Mouse (Mus musculus) CD4-positive helper T cell, adult 2 months (primary cell): ENCODE measurements around the gene Gm11168.
"Not testable (repeated sequence)": the region's sequence is repeated elsewhere in the genome, so short reads cannot be mapped to it uniquely, and the experiment has no call there.

Experiments
- DNase-seq: peaks from one replicate; pipeline ENCODE4 v3.0.0-alpha.2; 2012; ENCODE audit warnings: low read depth, missing footprints, low spot score

Gene Gm11168

DNA sequence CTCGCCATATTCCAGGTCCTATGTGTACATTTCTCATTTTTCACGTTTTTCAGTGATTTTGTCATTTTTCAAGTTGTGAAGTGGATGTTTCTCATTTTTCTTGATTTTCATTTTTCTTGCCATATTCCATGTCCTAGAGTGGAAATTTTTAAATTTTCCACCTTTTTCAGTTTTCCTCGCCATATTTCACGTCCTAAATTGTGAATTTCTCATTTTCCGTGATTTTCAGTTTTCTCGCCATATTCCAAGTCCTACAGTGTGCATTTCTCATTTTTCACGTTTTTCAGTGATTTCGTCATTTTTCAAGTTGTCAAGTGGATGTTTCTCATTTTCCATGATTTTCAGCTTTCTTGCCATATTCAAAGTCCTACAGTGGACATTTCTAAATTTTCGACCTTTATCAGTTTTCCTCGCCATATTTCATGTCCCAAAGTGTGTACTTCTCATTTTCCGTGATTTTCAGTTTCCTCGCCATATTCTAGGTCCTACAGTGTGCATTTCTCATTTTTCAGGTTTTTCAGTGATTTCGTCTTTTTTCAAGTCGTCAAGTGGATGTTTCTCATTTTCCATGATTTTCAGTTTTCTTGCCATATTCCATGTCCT is at the start of gene Gm11168:
TSS of gene Gm11168 (plus strand) at position 553 of the 603 bp plus-strand sequence.
- DNase-seq: not testable (repeated sequence)

- peak; percentile 42 for DNase-seq
Observed at GRCm38 (mm10) chr9:3000445-3000972, 2.6 kb upstream of the Gm11168 start, which contains the start of gene Gm10722. TSS of gene Gm10722 (plus strand) at chr9:3000922.

DNA sequence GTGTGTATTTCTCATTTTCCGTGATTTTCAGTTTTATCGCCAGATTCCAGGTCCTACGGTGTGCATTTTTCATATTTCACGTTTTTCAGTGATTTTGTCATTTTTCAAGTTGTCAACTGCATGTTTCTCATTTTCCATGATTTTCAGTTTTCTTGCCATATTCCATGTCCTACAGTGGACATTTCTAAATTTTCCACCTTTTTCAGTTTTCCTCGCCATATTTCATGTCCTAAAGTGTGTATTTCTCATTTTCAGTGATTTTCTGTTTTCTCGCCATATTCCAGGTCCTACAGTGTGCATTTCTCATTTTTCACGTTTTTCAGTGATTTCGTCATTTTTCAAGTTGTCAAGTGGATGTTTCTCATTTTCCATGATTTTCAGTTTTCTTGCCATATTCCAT is 2.1 kb upstream of the Gm11168 start:
- DNase-seq: not testable (repeated sequence)

GRCm38 (mm10) chr9:3001948-3002659 is 1.0 kb upstream of the Gm11168 start:
- DNase-seq: peak; percentile 12

DNA sequence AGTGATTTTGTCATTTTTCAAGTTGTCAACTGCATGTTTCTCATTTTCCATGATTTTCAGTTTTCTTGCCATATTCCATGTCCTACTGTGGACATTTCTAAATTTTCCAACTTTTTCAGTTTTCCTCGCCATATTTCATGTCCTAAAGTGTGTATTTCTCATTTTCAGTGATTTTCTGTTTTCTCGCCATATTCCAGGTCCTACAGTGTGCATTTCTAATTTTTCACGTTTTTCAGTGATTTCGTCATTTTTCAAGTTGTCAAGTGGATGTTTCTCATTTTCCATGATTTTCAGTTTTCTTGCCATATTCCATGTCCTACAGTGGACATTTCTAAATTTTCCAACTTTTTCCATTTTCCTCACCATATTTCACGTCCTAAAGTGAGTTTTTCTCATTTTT is 3.0 kb downstream of the Gm11168 start:
- not testable (repeated sequence) for DNase-seq

DNA sequence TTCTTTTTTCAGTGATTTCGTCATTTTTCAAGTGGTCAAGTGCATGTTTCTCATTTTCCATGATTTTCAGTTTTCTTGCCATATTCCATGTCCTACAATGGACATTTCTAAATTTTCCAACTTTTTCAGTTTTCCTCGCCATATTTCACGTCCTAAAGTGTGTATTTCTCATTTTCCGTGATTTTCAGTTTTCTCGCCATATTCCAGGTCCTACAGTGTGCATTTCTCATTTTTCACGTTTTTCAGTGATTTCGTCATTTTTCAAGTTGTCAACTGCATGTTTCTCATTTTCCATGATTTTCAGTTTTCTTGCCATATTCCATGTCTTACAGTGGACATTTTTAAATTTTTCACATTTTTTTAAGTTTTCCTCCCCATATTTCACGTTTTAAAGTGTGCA is 3.5 kb downstream of the Gm11168 start:
- not testable (repeated sequence) for DNase-seq

GRCm38 (mm10) chr9:3007272-3007671 is 4.1 kb downstream of the Gm11168 start:
- DNase-seq: peak; percentile 9

DNA sequence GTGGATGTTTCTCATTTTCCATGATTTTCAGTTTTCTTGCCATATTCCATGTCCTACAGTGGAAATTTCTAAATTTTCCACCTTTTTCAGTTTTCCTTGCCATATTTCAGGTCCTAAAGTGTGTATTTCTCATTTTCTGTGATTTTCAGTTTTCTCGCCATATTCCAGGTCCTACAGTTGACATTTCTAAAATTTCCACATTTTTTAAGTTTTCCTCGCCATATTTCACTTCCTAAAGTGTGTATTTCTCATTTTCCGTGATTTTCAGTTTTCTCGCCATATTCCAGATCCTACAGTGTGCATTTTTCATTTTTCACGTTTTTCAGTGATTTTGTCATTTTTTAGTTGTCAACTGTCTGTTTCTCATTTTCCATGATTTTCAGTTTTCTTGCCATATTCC is 6.2 kb downstream of the Gm11168 start:
- not testable (repeated sequence) for DNase-seq

DNA sequence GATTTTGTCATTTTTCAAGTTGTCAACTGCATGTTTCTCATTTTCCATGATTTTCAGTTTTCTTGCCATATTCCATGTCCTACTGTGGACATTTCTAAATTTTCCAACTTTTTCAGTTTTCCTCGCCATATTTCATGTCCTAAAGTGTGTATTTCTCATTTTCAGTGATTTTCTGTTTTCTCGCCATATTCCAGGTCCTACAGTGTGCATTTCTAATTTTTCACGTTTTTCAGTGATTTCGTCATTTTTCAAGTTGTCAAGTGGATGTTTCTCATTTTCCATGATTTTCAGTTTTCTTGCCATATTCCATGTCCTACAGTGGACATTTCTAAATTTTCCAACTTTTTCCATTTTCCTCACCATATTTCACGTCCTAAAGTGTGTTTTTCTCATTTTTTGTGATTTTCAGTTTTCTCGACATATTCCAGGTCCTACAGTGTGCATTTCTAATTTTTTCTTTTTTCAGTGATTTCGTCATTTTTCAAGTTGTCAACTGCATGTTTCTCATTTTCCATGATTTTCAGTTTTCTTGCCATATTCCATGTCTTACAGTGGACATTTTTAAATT is 9.0 kb downstream of the Gm11168 start:
- not testable (repeated sequence) for DNase-seq

DNA sequence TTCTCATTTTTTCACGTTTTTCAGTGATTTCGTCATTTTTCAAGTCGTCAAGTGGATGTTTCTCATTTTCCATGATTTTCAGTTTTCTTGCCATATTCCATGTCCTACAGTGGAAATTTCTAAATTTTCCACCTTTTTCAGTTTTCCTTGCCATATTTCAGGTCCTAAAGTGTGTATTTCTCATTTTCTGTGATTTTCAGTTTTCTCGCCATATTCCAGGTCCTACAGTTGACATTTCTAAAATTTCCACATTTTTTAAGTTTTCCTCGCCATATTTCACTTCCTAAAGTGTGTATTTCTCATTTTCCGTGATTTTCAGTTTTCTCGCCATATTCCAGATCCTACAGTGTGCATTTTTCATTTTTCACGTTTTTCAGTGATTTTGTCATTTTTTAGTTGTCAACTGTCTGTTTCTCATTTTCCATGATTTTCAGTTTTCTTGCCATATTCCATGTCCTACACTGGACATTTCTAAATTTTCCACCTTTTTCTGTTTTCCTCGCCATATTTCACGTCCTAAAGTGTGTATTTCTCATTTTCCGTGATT is 9.7 kb downstream of the Gm11168 start, which contains the start of gene Gm10721:
TSS of gene Gm10721 (plus strand) at position 408 of the 547 bp plus-strand sequence.
- DNase-seq: not testable (repeated sequence)

- DNase-seq: not testable (repeated sequence)
Observed at GRCm38 (mm10) chr9:3015354-3015753, 12.2 kb downstream of the Gm11168 start, which contains the start of gene Gm10720. TSS of gene Gm10720 (plus strand) at chr9:3015654.

DNA sequence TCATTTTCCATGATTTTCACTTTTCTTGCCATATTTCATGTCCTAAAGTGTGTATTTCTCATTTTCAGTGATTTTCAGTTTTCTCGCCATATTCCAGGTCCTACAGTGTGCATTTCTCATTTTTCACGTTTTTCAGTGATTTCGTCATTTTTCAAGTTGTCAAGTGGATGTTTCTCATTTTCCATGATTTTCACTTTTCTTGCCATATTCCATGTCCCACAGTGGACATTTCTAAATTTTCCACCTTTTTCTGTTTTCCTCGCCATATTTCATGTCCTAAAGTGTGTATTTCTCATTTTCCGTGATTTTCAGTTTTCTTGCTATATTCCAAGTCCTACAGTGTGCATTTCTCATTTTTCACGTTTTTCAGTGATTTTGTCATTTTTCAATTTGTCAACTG is 12.8 kb downstream of the Gm11168 start:
- not testable (repeated sequence) for DNase-seq

DNA sequence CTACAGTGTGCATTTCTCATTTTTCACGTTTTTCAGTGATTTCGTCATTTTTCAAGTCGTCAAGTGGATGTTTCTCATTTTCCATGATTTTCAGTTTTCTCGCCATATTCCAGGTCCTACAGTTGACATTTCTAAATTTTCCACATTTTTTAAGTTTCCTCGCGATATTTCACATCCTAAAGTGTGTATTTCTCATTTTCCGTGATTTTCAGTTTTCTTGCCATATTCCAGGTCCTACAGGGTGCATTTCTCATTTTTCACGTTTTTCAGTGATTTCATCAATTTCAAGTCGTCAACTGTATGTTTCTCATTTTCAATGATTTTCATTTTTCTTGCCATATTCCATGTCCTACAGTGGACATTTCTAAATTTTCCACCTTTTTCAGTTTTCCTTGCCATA is 14.0 kb downstream of the Gm11168 start, which contains the start of gene Gm10719:
TSS of gene Gm10719 (plus strand) at position 301 of the 400 bp plus-strand sequence.
- DNase-seq: not testable (repeated sequence)

GRCm38 (mm10) chr9:3018944-3019343 is 15.8 kb downstream of the Gm11168 start:
- not testable (repeated sequence) for DNase-seq

- DNase-seq: not testable (repeated sequence)
Observed at GRCm38 (mm10) chr9:3019835-3020727, 16.9 kb downstream of the Gm11168 start.

DNA sequence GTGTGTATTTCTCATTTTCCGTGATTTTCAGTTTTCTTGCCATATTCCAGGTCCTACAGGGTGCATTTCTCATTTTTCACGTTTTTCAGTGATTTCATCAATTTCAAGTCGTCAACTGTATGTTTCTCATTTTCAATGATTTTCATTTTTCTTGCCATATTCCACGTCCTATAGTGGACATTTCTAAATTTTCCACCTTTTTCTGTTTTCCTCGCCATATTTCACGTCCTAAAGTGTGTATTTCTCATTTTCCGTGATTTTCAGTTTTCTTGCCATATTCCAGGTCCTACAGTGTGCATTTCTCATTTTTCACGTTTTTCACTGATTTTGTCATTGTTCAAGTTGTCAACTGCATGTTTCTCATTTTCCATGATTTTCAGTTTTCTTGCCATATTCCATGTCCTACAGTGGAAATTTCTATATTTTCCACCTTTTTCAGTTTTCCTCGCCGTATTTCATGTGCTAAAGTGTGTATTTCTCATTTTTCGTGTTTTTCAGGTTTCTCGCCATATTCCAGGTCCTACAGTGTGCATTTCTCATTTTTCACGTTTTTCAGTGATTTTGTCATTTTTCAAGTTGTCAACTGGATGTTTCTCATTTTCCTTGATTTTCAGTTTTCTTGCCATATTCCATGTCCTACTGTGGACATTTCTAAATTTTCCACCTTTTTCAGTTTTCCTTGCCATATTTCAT is 19.3 kb downstream of the Gm11168 start:
- DNase-seq: peak; percentile 21

- not testable (repeated sequence) for DNase-seq
Observed at GRCm38 (mm10) chr9:3023312-3023984, 20.3 kb downstream of the Gm11168 start, which contains the start of gene Gm10718. TSS of gene Gm10718 (plus strand) at chr9:3023547.

GRCm38 (mm10) chr9:3023985-3024648 is 21.0 kb downstream of the Gm11168 start:
- not testable (repeated sequence) for DNase-seq
